Mouse (Mus musculus): ENCODE measurements around the gene Rab3il1. TPM values are rescaled to one million over a fixed set of nuclear protein-coding genes. Genes with fewer than 3 reads are reported as not detected.
A peak's percentile ranks its signal among the peaks of the same experiment; 100 is the strongest.
"Not testable (repeated sequence)": the region's sequence is repeated elsewhere in the genome, so short reads cannot be mapped to it uniquely, and the experiment has no call there.

The Rab3il1 gene
- polyA plus RNA-seq, 1 experiment from 2014 or later = 54.0 TPM

GRCm38 (mm10) chr19:9960769-9961168 is 40.7 kb upstream of the Rab3il1 start:
- H3K4me2 ChIP-seq = no peak overlapping the region
- no peaks in the 10 kb centered on the region for H3K36me3 ChIP-seq (ENCODE audit: control insufficient read depth, insufficient read depth, low read length)
- H3K9me3 ChIP-seq (replicated peaks; ENCODE audit: control insufficient read depth, low read length) = no peaks in the 10 kb centered on the region
- H3K27me3 ChIP-seq (ENCODE audit: control insufficient read depth, insufficient read depth, low read length) = no peaks in the 10 kb centered on the region
- H3K9ac ChIP-seq (ENCODE audit: low read depth, low read length) = no peak overlapping the region
- ATAC-seq (replicated peaks; ENCODE audit: insufficient number of reproducible peaks, low FRiP score, low TSS enrichment) = no peak
- H3K27ac ChIP-seq (ENCODE audit: low read depth, low read length) = no peak overlapping the region
- 68% methylated on average over 5 of the region's 5 CpGs for WGBS (ENCODE audit: insufficient replicate concordance)
- H3K4me3 ChIP-seq (ENCODE audit: low read depth, low read length) = no peak overlapping the region
- H3K4me1 ChIP-seq (ENCODE audit: control insufficient read depth, insufficient read depth, low read length) = peaks cover 7% of the 10 kb centered on the region; the same call in 1 of the 2 replicates

- Histone ChIP-seq H3K9me3 (replicated peaks; ENCODE audit: control insufficient read depth, low read length) (no peaks in the 10 kb centered on the region), H3K4me2 (peak overlapping the region; percentile 17), H3K27me3 (ENCODE audit: control insufficient read depth, insufficient read depth, low read length) (no peaks in the 10 kb centered on the region), H3K9ac (ENCODE audit: low read depth, low read length) (peak overlapping the region; percentile 30; the same call in 1 of the 2 replicates), H3K4me1 (ENCODE audit: control insufficient read depth, insufficient read depth, low read length) (peaks cover 7% of the 10 kb centered on the region; the same call in 1 of the 2 replicates), H3K27ac (ENCODE audit: low read depth, low read length) (no peak overlapping the region), H3K4me3 (ENCODE audit: low read depth, low read length) (no peak overlapping the region), H3K36me3 (ENCODE audit: control insufficient read depth, insufficient read depth, low read length) (no peaks in the 10 kb centered on the region)
- no peak for ATAC-seq (replicated peaks; ENCODE audit: insufficient number of reproducible peaks, low FRiP score, low TSS enrichment)
- 15% methylated on average over 7 of the region's 7 CpGs for WGBS (ENCODE audit: insufficient replicate concordance)
Measured at GRCm38 (mm10) chr19:9964205-9964916, 37.1 kb upstream of the Rab3il1 start.

- ATAC-seq (replicated peaks; ENCODE audit: insufficient number of reproducible peaks, low FRiP score, low TSS enrichment) = no peak
- Histone ChIP-seq H3K4me1 (ENCODE audit: control insufficient read depth, insufficient read depth, low read length) (peaks cover 7% of the 10 kb centered on the region; the same call in 1 of the 2 replicates), H3K36me3 (ENCODE audit: control insufficient read depth, insufficient read depth, low read length) (no peaks in the 10 kb centered on the region), H3K4me3 (ENCODE audit: low read depth, low read length) (no peak overlapping the region), H3K9me3 (replicated peaks; ENCODE audit: control insufficient read depth, low read length) (no peaks in the 10 kb centered on the region), H3K27ac (ENCODE audit: low read depth, low read length) (no peak overlapping the region), H3K4me2 (no peak overlapping the region), H3K27me3 (ENCODE audit: control insufficient read depth, insufficient read depth, low read length) (no peaks in the 10 kb centered on the region), H3K9ac (ENCODE audit: low read depth, low read length) (no peak overlapping the region)
- WGBS (ENCODE audit: insufficient replicate concordance) = 55% methylated on average over 2 of the region's 2 CpGs
Measured at GRCm38 (mm10) chr19:9966096-9966867, 35.2 kb upstream of the Rab3il1 start.

- H3K36me3 ChIP-seq (ENCODE audit: control insufficient read depth, insufficient read depth, low read length) = no peaks in the 10 kb centered on the region
- no peak overlapping the region for H3K9ac ChIP-seq (ENCODE audit: low read depth, low read length)
- no peak overlapping the region for H3K4me2 ChIP-seq
- H3K4me3 ChIP-seq (ENCODE audit: low read depth, low read length) = no peak overlapping the region
- H3K4me1 ChIP-seq (ENCODE audit: control insufficient read depth, insufficient read depth, low read length) = peaks cover 7% of the 10 kb centered on the region; the same call in 1 of the 2 replicates
- no peak overlapping the region for H3K27ac ChIP-seq (ENCODE audit: low read depth, low read length)
- H3K27me3 ChIP-seq (ENCODE audit: control insufficient read depth, insufficient read depth, low read length) = no peaks in the 10 kb centered on the region
- H3K9me3 ChIP-seq (replicated peaks; ENCODE audit: control insufficient read depth, low read length) = no peaks in the 10 kb centered on the region
- ATAC-seq (replicated peaks; ENCODE audit: insufficient number of reproducible peaks, low FRiP score, low TSS enrichment) = no peak
- whole genome bisulfite sequencing (ENCODE audit: insufficient replicate concordance) = 80% methylated on average over 10 of the region's 10 CpGs
Measured at GRCm38 (mm10) chr19:9968081-9968787, 33.2 kb upstream of the Rab3il1 start.

- peaks cover 15% of the 10 kb centered on the region; the same call in 1 of the 2 replicates for H3K4me1 ChIP-seq (ENCODE audit: control insufficient read depth, insufficient read depth, low read length)
- not testable (repeated sequence) for H3K4me3 ChIP-seq (ENCODE audit: low read depth, low read length); H3K9me3 ChIP-seq (replicated peaks; ENCODE audit: control insufficient read depth, low read length); ATAC-seq (replicated peaks; ENCODE audit: insufficient number of reproducible peaks, low FRiP score, low TSS enrichment); H3K27me3 ChIP-seq (ENCODE audit: control insufficient read depth, insufficient read depth, low read length); H3K4me2 ChIP-seq; H3K27ac ChIP-seq (ENCODE audit: low read depth, low read length); H3K36me3 ChIP-seq (ENCODE audit: control insufficient read depth, insufficient read depth, low read length); H3K9ac ChIP-seq (ENCODE audit: low read depth, low read length)
- WGBS (ENCODE audit: insufficient replicate concordance) = 34% methylated on average over 2 of the region's 2 CpGs
Measured at GRCm38 (mm10) chr19:9974853-9975252, 26.6 kb upstream of the Rab3il1 start.

- peak overlapping the region; percentile 52; the same call in 1 of the 2 replicates for H3K27ac ChIP-seq (ENCODE audit: low read depth, low read length)
- H3K9me3 ChIP-seq (replicated peaks; ENCODE audit: control insufficient read depth, low read length) = no peaks in the 10 kb centered on the region
- ATAC-seq (replicated peaks; ENCODE audit: insufficient number of reproducible peaks, low FRiP score, low TSS enrichment) = 0 out of 2 replicates have a peak, but pooled peaks have one; percentile 47
Measured at GRCm38 (mm10) chr19:9977085-9977484, 24.4 kb upstream of the Rab3il1 start.

GRCm38 (mm10) chr19:9978431-9978951 is 23.0 kb upstream of the Rab3il1 start:
- peak overlapping the region; percentile 11; the same call in 1 of the 2 replicates for H3K4me2 ChIP-seq
- 0 out of 2 replicates have a peak overlapping the region, but pooled peaks have one; percentile 28 for H3K9ac ChIP-seq (ENCODE audit: low read depth, low read length)
- no peaks in the 10 kb centered on the region for H3K9me3 ChIP-seq (replicated peaks; ENCODE audit: control insufficient read depth, low read length)
- no peaks in the 10 kb centered on the region for H3K36me3 ChIP-seq (ENCODE audit: control insufficient read depth, insufficient read depth, low read length)
- H3K4me1 ChIP-seq (ENCODE audit: control insufficient read depth, insufficient read depth, low read length) = peaks cover 22% of the 10 kb centered on the region
- H3K4me3 ChIP-seq (ENCODE audit: low read depth, low read length) = no peak overlapping the region
- peak overlapping the region; percentile 80 for H3K27ac ChIP-seq (ENCODE audit: low read depth, low read length)
- 46% methylated on average over 5 of the region's 5 CpGs for WGBS (ENCODE audit: insufficient replicate concordance)
- ATAC-seq (replicated peaks; ENCODE audit: insufficient number of reproducible peaks, low FRiP score, low TSS enrichment) = peak; percentile 39; the same call in 1 of the 2 replicates
- H3K27me3 ChIP-seq (ENCODE audit: control insufficient read depth, insufficient read depth, low read length) = no peaks in the 10 kb centered on the region

More at GRCm38 (mm10) chr19:9977085-9977484, 24.4 kb upstream of the Rab3il1 start:
- WGBS (ENCODE audit: insufficient replicate concordance) = 51% methylated on average over 10 of the region's 10 CpGs
- H3K36me3 ChIP-seq (ENCODE audit: control insufficient read depth, insufficient read depth, low read length) = no peaks in the 10 kb centered on the region
- no peaks in the 10 kb centered on the region for H3K27me3 ChIP-seq (ENCODE audit: control insufficient read depth, insufficient read depth, low read length)
- H3K4me2 ChIP-seq = no peak overlapping the region
- H3K9ac ChIP-seq (ENCODE audit: low read depth, low read length) = no peak overlapping the region
- H3K4me3 ChIP-seq (ENCODE audit: low read depth, low read length) = no peak overlapping the region
- H3K4me1 ChIP-seq (ENCODE audit: control insufficient read depth, insufficient read depth, low read length) = peaks cover 20% of the 10 kb centered on the region; the same call in 1 of the 2 replicates

GRCm38 (mm10) chr19:9979156-9979555 is 22.3 kb upstream of the Rab3il1 start:
- WGBS (ENCODE audit: insufficient replicate concordance) = 77% methylated on average over 2 of the region's 2 CpGs
- Histone ChIP-seq H3K36me3 (ENCODE audit: control insufficient read depth, insufficient read depth, low read length) (peaks cover 2% of the 10 kb centered on the region; the same call in 1 of the 2 replicates), H3K4me2 (0 out of 2 replicates have a peak overlapping the region, but pooled peaks have one; percentile 11), H3K27me3 (ENCODE audit: control insufficient read depth, insufficient read depth, low read length) (no peaks in the 10 kb centered on the region), H3K9ac (ENCODE audit: low read depth, low read length) (0 out of 2 replicates have a peak overlapping the region, but pooled peaks have one; percentile 28), H3K4me3 (ENCODE audit: low read depth, low read length) (no peak overlapping the region), H3K4me1 (ENCODE audit: control insufficient read depth, insufficient read depth, low read length) (peaks cover 28% of the 10 kb centered on the region), H3K9me3 (replicated peaks; ENCODE audit: control insufficient read depth, low read length) (no peaks in the 10 kb centered on the region), H3K27ac (ENCODE audit: low read depth, low read length) (peak overlapping the region; percentile 80)
- ATAC-seq (replicated peaks; ENCODE audit: insufficient number of reproducible peaks, low FRiP score, low TSS enrichment) = no peak
